Mouse (Mus musculus): Measurements from ENCODE around the gene Foxp1.
A peak's percentile ranks its signal among the peaks of the same experiment; 100 is the strongest.

DNA sequence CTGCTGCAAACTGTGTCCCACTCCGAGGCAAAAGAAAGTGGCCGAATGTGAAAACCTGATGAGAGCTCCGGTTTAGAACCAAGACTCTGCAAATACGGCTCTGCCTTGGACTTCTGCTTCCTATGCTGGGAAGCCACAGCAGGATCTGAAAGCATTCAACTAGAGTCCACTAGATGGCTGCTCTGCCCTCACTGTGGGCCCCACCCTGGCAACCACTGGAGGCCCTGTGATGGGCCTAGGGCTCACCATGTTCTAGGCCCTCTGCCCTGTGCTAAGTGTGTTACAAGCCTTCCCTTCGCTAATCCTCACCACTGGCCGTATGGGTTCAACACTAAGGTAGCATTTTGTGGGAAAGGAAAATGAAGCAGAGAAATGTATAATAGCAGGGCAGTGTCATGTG lies 20.2 kb downstream of the Foxp1 start:
- TF ChIP-seq CTCF (IDR thresholded peaks at IDR 0.05; ENCODE audit: low read depth, low read length) (0 out of 2 replicates have a peak, but pooled peaks have one; percentile 13), POLR2A (IDR thresholded peaks at IDR 0.05; ENCODE audit: borderline replicate concordance, low read depth, low read length) (no peak)
